Mouse (Mus musculus) limb, embryonic 12.5 days (tissue): ENCODE data around the gene Mmab. TPM values are rescaled to one million over a fixed set of nuclear protein-coding genes. Genes with fewer than 3 reads are reported as not detected.

Source experiments
- ATAC-seq: fragments of 200-750 bp; cut with Nextera tagmentation; 2 replicates; pipeline ENCODE4 v1.8.0; 2017; ENCODE audit warnings: low read depth, moderate TSS enrichment; ENCODE audit not compliant: insufficient number of reproducible peaks, insufficient read depth, low FRiP score, low TSS enrichment
- H3K27ac ChIP-seq: fragments of 300-500 bp; sonication (generic); 2 replicates; pipeline ENCODE4 v1.5.1; 2016; ENCODE audit warnings: mild to moderate bottlenecking, moderate library complexity
- H3K27me3 ChIP-seq: fragments of 300-500 bp; sonication (generic); 2 replicates; pipeline ENCODE4 v1.6.1; 2016; ENCODE audit warnings: mild to moderate bottlenecking, moderate library complexity
- H3K36me3 ChIP-seq: fragments of 300-500 bp; sonication (generic); 2 replicates; pipeline ENCODE4 v1.6.1; 2016; ENCODE audit warnings: mild to moderate bottlenecking, moderate library complexity
- H3K4me1 ChIP-seq: fragments of 300-500 bp; sonication (generic); replicated peaks from 2 replicates; pipeline ENCODE4 v1.6.1; 2016
- H3K4me2 ChIP-seq: fragments of 300-500 bp; sonication (generic); 2 replicates; pipeline ENCODE4 v1.6.1; 2016; ENCODE audit warnings: mild to moderate bottlenecking, moderate library complexity
- H3K4me3 ChIP-seq: fragments of 300-500 bp; sonication (generic); replicated peaks from 2 replicates; pipeline ENCODE4 v1.5.1; 2016; ENCODE audit warnings: mild to moderate bottlenecking
- H3K9ac ChIP-seq: fragments of 300-500 bp; sonication (generic); replicated peaks from 2 replicates; pipeline ENCODE4 v1.6.1; 2016; ENCODE audit warnings: mild to moderate bottlenecking, moderate library complexity
- H3K9me3 ChIP-seq: fragments of 300-500 bp; sonication (generic); 2 replicates; pipeline ENCODE4 v1.6.1; 2016; ENCODE audit warnings: mild to moderate bottlenecking, moderate library complexity
- WGBS: fragments of 180-500 bp; shearing (Covaris S2); methylation state at CpG from one replicate; pipeline ENCODE4 v1.1.7; 2016; 5-methylcytosine and 5-hydroxymethylcytosine counted together
- microRNA-seq: library from miRNA; unstranded; fragments of <30 nt; microRNA quantifications from one replicate; pipeline ENCODE4, GENCODE M21; 2017
- polyA plus RNA-seq: library from polyadenylated mRNA; unstranded; fragments of >200 nt; fragmentation: Nextera tagmentation; extraction: Ambion mirVana; gene quantifications from 2 replicates; pipeline ENCODE4 v1.2.1, GENCODE M21; 2016

Gene Mmab
- polyA plus RNA-seq, 1 experiment from 2014 or later = 36.0 TPM

GRCm38 (mm10) chr5:114410429-114410828 lies 33.4 kb downstream of the Mmab start:
- Histone ChIP-seq H3K9ac (no peak overlapping the region), H3K9me3 (no peaks in the 10 kb centered on the region), H3K4me2 (no peak overlapping the region), H3K36me3 (peaks cover 100% of the 10 kb centered on the region), H3K27ac (no peak overlapping the region), H3K4me3 (no peak overlapping the region), H3K27me3 (no peaks in the 10 kb centered on the region), H3K4me1 (no peaks in the 10 kb centered on the region)
- 87% methylated on average over 13 of the region's 13 CpGs for WGBS
- ATAC-seq = no peak

GRCm38 (mm10) chr5:114408846-114409245 lies 35.0 kb downstream of the Mmab start:
- H3K4me1 ChIP-seq = no peaks in the 10 kb centered on the region
- peaks cover 100% of the 10 kb centered on the region for H3K36me3 ChIP-seq
- WGBS = 92% methylated on average over 11 of the region's 11 CpGs

DNA sequence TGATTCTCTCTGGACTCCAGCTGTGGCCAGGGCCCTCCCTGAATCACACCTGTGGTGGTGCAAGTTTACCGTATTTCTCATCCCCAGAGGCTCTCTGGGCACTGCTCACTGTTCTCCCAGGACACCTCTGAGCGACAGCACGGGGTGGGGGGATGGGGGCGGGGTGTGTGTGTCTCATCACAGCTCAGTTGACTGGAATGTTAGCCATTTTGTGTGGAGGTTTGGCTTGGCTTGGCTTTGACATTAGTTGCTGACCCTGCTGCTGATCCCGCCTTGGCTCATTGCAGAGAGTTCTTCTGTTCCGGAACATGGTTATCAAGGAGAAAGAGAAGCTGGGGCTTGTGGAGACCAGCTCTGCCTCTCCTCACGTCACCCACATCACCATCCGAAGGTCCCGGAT lies 36.0 kb downstream of the Mmab start:
- Histone ChIP-seq H3K4me1 (no peaks in the 10 kb centered on the region), H3K27ac (no peak overlapping the region), H3K9me3 (no peaks in the 10 kb centered on the region), H3K4me3 (no peak overlapping the region), H3K36me3 (peaks cover 100% of the 10 kb centered on the region), H3K9ac (no peak overlapping the region), H3K4me2 (no peak overlapping the region), H3K27me3 (no peaks in the 10 kb centered on the region)
- no peak for ATAC-seq
- WGBS = 93% methylated on average over 9 of the region's 9 CpGs

More at GRCm38 (mm10) chr5:114408846-114409245, 35.0 kb downstream of the Mmab start:
- no peaks in the 10 kb centered on the region for H3K9me3 ChIP-seq
- H3K27ac ChIP-seq = no peak overlapping the region
- H3K4me2 ChIP-seq = no peak overlapping the region
- no peak overlapping the region for H3K9ac ChIP-seq
- no peak overlapping the region for H3K4me3 ChIP-seq
- H3K27me3 ChIP-seq = no peaks in the 10 kb centered on the region
- ATAC-seq = no peak

DNA sequence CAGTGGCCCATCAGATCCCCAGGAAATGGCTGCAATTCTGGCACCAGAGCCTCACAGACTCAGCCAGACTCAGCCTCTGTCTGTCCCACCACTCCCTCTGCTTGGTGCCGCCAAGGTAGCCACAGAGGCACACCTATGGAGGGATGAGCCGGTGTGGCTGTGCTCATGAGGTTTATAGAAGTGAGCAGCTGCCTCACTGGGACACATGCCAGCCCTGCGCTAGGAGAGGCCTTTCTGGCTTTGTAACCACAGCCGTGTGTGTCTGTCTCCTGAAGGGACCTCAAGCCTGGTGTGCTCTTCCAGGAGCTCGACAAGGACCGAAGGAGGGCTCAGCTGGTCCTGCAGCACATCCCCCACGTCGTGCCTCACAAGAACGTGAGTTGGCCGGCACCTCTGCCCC lies 36.6 kb downstream of the Mmab start:
- H3K36me3 ChIP-seq = peaks cover 100% of the 10 kb centered on the region
- no peaks in the 10 kb centered on the region for H3K4me1 ChIP-seq
- 88% methylated on average over 10 of the region's 10 CpGs for WGBS

DNA sequence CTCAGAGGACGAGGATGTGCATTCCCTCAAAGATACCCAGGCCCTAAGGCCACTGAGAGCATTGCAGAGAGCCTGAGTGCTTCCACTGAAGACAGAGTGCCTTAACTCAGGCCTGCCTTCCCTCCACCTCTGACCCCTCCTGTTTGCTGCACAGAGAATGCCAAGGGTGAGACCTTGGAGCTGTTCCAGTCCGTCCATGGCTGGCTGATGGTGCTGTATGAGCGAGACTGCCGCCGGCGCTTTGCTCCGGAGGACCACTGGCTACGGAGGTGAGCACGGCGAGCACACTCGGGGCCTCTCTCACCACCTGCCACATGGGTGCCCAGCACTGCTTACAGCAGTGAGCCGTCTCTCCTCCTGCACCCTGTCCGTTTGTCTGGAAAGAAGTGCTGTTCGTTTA lies 37.3 kb downstream of the Mmab start:
- H3K4me1 ChIP-seq = no peaks in the 10 kb centered on the region
- H3K27me3 ChIP-seq = no peaks in the 10 kb centered on the region
- H3K4me3 ChIP-seq = no peak overlapping the region
- H3K36me3 ChIP-seq = peaks cover 100% of the 10 kb centered on the region
- H3K9me3 ChIP-seq = no peaks in the 10 kb centered on the region
- H3K27ac ChIP-seq = no peak overlapping the region
- ATAC-seq = no peak
- WGBS = 91% methylated on average over 14 of the region's 14 CpGs
- no peak overlapping the region for H3K9ac ChIP-seq
- no peak overlapping the region for H3K4me2 ChIP-seq

More for the DNA sequence above, 36.6 kb downstream of the Mmab start:
- no peak overlapping the region for H3K9ac ChIP-seq
- H3K4me2 ChIP-seq = no peak overlapping the region
- no peaks in the 10 kb centered on the region for H3K9me3 ChIP-seq
- no peak for ATAC-seq
- no peak overlapping the region for H3K4me3 ChIP-seq
- no peaks in the 10 kb centered on the region for H3K27me3 ChIP-seq
- H3K27ac ChIP-seq = no peak overlapping the region

DNA sequence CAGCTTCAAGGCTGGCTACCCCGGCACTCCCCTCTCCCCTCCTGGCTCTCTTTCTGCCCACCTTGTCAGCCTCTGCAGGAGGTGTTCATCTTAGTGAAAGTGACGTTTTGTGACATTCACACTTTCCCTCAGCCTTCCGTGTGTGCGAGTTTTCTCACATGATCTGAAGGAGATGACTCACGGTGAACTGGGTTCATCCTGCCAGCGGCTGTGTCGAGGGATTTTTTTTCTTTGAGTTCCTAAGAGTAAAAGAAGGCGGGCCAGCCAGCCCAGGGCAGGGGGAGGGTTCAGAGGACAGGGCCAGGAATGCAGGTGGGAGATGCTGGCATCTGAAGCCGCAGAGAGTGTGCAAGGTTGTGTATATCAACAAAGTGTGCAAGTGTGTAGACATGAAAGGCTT lies 50.7 kb downstream of the Mmab start:
- H3K9ac ChIP-seq = no peak overlapping the region
- no peak overlapping the region for H3K4me3 ChIP-seq
- peaks cover 99% of the 10 kb centered on the region for H3K36me3 ChIP-seq
- no peaks in the 10 kb centered on the region for H3K4me1 ChIP-seq
- H3K9me3 ChIP-seq = no peaks in the 10 kb centered on the region
- 83% methylated on average over 9 of the region's 9 CpGs for WGBS
- no peak overlapping the region for H3K4me2 ChIP-seq
- H3K27ac ChIP-seq = no peak overlapping the region
- no peaks in the 10 kb centered on the region for H3K27me3 ChIP-seq
- ATAC-seq = no peak

GRCm38 (mm10) chr5:114384448-114384847 lies 59.4 kb downstream of the Mmab start:
- H3K4me1 ChIP-seq = peaks cover 14% of the 10 kb centered on the region
- WGBS = 92% methylated on average over 8 of the region's 8 CpGs
- H3K4me2 ChIP-seq = no peak overlapping the region
- no peak overlapping the region for H3K27ac ChIP-seq
- H3K4me3 ChIP-seq = no peak overlapping the region
- H3K9ac ChIP-seq = no peak overlapping the region
- H3K9me3 ChIP-seq = no peaks in the 10 kb centered on the region
- ATAC-seq = no peak
- H3K27me3 ChIP-seq = no peaks in the 10 kb centered on the region
- H3K36me3 ChIP-seq = peaks cover 58% of the 10 kb centered on the region

DNA sequence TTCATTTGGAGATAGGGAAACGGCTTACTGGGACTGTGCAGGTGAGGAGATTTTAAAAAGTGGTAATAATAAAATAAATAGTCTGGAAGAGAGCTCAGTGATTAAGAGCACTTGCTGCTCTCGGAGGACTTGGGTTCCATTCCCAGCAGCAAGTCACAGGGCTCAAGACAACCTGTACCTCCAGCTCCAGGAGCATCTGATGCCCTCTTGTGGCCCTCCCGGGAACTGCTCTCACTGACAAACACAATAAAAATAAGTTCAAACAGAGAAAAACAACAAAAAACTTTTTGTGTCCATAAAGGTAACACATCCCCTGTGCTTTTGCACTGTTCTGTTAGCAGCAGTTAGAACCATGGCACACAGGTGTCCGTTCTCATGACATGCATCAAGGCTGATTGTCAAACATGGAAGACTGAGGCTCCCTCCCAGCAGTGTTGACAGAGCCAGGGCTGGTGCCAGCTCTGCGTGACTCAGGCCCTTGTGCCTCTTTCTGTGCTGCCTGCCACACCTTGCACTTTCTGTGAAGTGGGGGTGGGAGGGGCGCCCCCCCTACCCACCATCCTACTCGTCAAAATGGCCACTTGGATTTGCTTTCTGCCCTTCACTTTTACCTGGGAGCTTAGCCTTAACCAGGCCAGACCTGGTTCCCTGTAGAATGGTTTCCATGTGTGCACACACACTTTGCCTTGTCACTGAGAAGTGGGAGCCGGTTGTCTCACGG lies 60.5 kb downstream of the Mmab start:
- no peaks in the 10 kb centered on the region for H3K27me3 ChIP-seq
- H3K4me1 ChIP-seq = peaks cover 25% of the 10 kb centered on the region
- H3K4me3 ChIP-seq = no peak overlapping the region
- peaks cover 47% of the 10 kb centered on the region for H3K36me3 ChIP-seq
- H3K9ac ChIP-seq = no peak overlapping the region
- no peaks in the 10 kb centered on the region for H3K9me3 ChIP-seq
- ATAC-seq = no peak
- no peak overlapping the region for H3K27ac ChIP-seq
- 75% methylated on average over 9 of the region's 9 CpGs for WGBS
- H3K4me2 ChIP-seq = no peak overlapping the region

Small RNAs within 50 kb of the gene (microRNA-seq; reads per million reads assigned to microRNA genes)
- gene Mir7027 = not detected

Other genes with a start within 250 kb of the Mmab start
- not detected in 2 replicates for gene Foxn4, start 170.3 kb downstream of the Mmab start, polyA plus RNA-seq
- 0.93 and 0.99 TPM in 2 replicates for gene Myo1h, start 154.9 kb downstream of the Mmab start, polyA plus RNA-seq
- gene Kctd10, start 63.6 kb downstream of the Mmab start, polyA plus RNA-seq = 84.0 and 86.7 TPM in 2 replicates
- 49.2 and 55.0 TPM in 2 replicates for gene Ube3b, start 63.5 kb downstream of the Mmab start, polyA plus RNA-seq
- gene Mvk, start 209 bp upstream of the Mmab start, polyA plus RNA-seq = 37.5 and 40.1 TPM in 2 replicates
- gene Fam222a, start 124.0 kb upstream of the Mmab start, polyA plus RNA-seq = 1.7 and 2.1 TPM in 2 replicates
- gene Trpv4, start 214.4 kb upstream of the Mmab start, polyA plus RNA-seq = 2.5 and 3.4 TPM in 2 replicates
- gene Gltp, start 246.9 kb upstream of the Mmab start, polyA plus RNA-seq = 69.5 and 75.3 TPM in 2 replicates